Mouse (Mus musculus): ENCODE results near the gene Lgsn. TPM values are rescaled to one million over a fixed set of nuclear protein-coding genes. Genes with fewer than 3 reads are reported as not detected.

The Lgsn gene
- not detected in 2 replicates for polyA plus RNA-seq (2015; fragmentation: Nextera tagmentation; extraction: Ambion mirVana)

DNA sequence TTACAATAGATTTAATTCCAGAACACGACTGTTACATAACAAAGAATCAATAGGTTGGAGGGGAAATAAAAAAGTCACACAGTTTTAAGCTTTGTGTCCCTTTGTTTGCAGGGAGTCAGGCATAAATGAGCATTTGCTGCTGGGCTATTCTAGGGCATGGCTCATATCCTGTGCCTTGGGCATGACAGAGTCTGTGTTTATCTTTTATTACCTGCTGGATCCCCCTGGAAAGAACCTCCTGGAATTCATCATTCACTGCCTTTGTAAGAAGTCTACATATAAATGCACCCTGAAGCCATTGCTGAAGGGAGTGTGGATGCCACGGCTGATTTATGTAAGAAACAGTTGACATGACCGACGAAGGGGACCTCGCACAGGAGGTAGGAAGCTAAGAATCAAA lies at the start of gene Lgsn:
TSS of gene Lgsn (plus strand) at position 301 of the 400 bp plus-strand sequence.
- Histone ChIP-seq H3K4me3 (no peak within 1 kb of the TSS), H3K27ac (no peak within 1 kb of the TSS), H3K9me3 (no peaks in the 10 kb centered on the region), H3K4me2 (no peak within 1 kb of the TSS), H3K36me3 (no peaks in the 10 kb centered on the region), H3K9ac (no peak within 1 kb of the TSS), H3K4me1 (no peaks in the 10 kb centered on the region), H3K27me3 (no peaks in the 10 kb centered on the region)
- no peak for ATAC-seq (ENCODE audit: insufficient number of reproducible peaks, low FRiP score, low TSS enrichment, low read depth)
- 48% methylated on average over 5 of the region's 5 CpGs for WGBS

DNA sequence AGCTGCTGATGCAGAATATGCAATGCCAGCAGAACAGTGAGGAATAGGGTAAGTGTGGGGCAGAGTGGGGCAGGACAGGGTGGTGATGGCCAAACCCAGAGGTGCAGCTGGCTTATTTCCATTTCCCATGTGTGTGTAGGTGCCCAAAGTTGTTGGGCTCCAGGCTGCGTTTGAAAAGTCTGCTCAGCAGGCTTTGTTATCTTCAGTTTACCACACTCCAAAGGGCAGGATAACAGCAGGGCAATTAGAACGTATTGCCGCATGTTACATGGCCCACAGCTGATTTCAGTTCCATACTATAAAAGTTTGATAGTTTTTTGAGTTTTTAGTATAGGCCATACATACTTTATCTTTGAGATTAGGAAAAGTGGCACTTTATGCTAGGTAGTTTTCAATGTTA lies 37.8 kb upstream of the Lgsn start:
- 62% methylated on average over 3 of the region's 3 CpGs for WGBS
- no peaks in the 10 kb centered on the region for H3K27me3 ChIP-seq
- H3K9ac ChIP-seq: no peak overlapping the region
- no peak for ATAC-seq (ENCODE audit: insufficient number of reproducible peaks, low FRiP score, low TSS enrichment, low read depth)
- no peak overlapping the region for H3K27ac ChIP-seq
- no peak overlapping the region for H3K4me2 ChIP-seq
- no peaks in the 10 kb centered on the region for H3K36me3 ChIP-seq
- H3K9me3 ChIP-seq: no peaks in the 10 kb centered on the region
- 0 out of 2 replicates have a peak, but pooled peaks cover 3% of the 10 kb centered on the region for H3K4me1 ChIP-seq
- H3K4me3 ChIP-seq: no peak overlapping the region

DNA sequence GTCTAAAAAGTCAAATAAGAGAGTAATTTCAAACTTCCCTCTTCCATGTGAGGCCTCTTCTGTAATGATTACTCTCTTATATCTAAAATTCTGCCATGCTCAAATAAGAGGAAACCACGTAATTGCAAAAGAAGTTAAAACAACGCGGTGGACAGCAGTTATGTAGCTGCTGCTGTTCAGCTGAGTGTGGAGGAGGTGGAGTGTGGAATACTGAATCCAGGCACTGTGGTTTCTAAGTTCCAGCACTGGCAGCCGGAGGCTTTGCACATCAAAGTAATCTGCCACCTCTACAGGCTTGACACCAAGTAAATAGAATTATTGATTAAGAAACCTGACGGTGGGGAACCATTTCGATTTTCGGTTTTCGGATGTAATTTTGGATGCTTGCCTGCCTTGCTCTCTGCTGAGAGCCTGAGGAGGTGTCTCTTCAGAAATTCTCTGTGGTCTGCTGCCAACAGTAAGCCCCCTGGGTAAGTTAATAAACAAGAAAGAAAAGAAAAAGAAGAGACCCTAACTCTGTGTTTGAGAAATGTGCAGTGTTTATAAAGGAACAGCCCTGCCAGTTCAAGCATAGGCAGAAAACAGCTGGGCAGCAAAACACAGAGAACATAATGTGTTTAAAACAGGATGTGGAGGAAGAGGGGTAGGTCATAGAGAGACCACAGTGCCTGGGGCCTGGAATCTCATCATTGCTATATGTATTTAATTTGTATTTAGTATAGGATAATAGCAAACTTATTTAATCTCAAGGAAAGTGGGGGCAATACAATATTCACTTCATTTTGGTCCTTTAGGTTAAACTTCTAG lies 33.7 kb upstream of the Lgsn start:
- Histone ChIP-seq H3K27ac (no peak overlapping the region), H3K36me3 (no peaks in the 10 kb centered on the region), H3K4me1 (0 out of 2 replicates have a peak, but pooled peaks cover 3% of the 10 kb centered on the region), H3K4me3 (no peak overlapping the region), H3K9ac (no peak overlapping the region), H3K4me2 (no peak overlapping the region), H3K27me3 (no peaks in the 10 kb centered on the region), H3K9me3 (no peaks in the 10 kb centered on the region)
- no peak for ATAC-seq (ENCODE audit: insufficient number of reproducible peaks, low FRiP score, low TSS enrichment, low read depth)
- 26% methylated on average over 8 of the region's 8 CpGs for WGBS

DNA sequence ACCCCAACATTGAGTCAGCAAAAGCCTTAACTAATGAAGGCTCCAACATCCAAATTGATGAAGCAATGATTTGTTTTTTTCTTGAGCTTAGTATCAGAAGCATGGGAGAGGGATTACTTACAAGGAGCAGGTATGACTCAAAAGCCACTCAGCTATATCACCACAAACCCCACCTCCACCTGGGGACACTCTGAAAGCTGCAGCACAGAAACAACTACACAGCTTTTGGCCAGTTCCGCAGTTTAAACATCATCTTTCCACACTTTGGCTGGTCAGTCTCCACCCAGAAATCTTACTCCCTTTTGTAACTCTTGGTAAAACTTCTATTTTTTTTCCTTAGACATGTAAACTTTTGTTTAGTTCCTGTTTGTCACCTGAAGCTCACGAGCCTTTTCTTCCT lies 32.6 kb upstream of the Lgsn start:
- 65% methylated on average over 2 of the region's 2 CpGs for WGBS

DNA sequence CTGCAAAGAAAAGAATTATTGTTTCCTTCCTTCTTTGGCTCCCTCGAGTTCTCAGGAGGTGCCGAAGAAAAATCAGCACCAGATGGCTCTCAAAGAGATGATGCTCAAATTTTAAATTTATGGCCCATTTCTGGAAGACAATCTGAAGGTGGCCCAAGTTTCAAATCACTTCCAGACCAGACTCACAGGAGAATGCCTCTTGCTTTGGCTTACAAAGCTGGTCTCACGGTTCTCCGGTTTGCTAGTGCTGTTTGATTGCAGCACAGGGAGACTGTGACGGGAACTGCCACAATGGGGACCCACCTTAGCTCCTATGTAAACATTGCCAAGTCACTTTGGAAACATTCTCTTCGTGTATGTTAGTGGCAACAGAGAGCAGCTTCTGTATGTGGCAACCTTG lies 26.5 kb upstream of the Lgsn start:
- H3K4me1 ChIP-seq: peaks cover 14% of the 10 kb centered on the region; the same call in 1 of the 2 replicates
- no peaks in the 10 kb centered on the region for H3K9me3 ChIP-seq
- H3K9ac ChIP-seq: no peak overlapping the region
- no peaks in the 10 kb centered on the region for H3K36me3 ChIP-seq
- no peaks in the 10 kb centered on the region for H3K27me3 ChIP-seq
- no peak overlapping the region for H3K4me3 ChIP-seq
- H3K27ac ChIP-seq: no peak overlapping the region
- no peak for ATAC-seq (ENCODE audit: insufficient number of reproducible peaks, low FRiP score, low TSS enrichment, low read depth)
- 21% methylated on average over 6 of the region's 6 CpGs for WGBS
- no peak overlapping the region for H3K4me2 ChIP-seq

More for the DNA sequence above, 32.6 kb upstream of the Lgsn start:
- Histone ChIP-seq H3K4me1 (0 out of 2 replicates have a peak, but pooled peaks cover 3% of the 10 kb centered on the region), H3K9me3 (no peaks in the 10 kb centered on the region), H3K9ac (no peak overlapping the region), H3K4me2 (no peak overlapping the region), H3K27ac (no peak overlapping the region), H3K27me3 (no peaks in the 10 kb centered on the region), H3K4me3 (no peak overlapping the region), H3K36me3 (no peaks in the 10 kb centered on the region)
- ATAC-seq (ENCODE audit: insufficient number of reproducible peaks, low FRiP score, low TSS enrichment, low read depth): no peak

DNA sequence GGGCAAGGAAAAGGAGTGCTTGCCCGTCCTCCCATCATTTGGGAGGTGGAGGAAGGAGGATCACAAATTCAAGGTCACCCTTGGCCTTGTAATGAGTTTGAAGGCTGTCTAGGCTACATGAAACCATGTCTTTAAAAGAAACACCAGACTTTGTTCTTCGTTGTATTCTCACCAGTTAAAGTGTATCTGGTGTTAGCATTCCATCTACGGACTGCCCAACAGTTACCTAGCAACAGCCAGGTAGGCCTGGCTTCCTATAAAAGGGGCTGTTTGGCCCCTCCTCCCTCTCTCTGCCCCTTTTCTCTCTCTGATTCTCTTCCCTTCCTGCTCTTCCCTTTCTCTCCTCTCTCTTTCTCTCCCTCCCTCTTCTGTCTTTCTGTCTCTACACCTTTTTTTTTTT lies 25.7 kb upstream of the Lgsn start:
- Histone ChIP-seq H3K9me3 (no peaks in the 10 kb centered on the region), H3K9ac (no peak overlapping the region), H3K4me3 (no peak overlapping the region), H3K4me2 (no peak overlapping the region), H3K4me1 (peaks cover 14% of the 10 kb centered on the region; the same call in 1 of the 2 replicates), H3K27me3 (no peaks in the 10 kb centered on the region), H3K36me3 (no peaks in the 10 kb centered on the region), H3K27ac (no peak overlapping the region)
- no peak for ATAC-seq (ENCODE audit: insufficient number of reproducible peaks, low FRiP score, low TSS enrichment, low read depth)
- 50% methylated on average over 3 of the region's 3 CpGs for WGBS

DNA sequence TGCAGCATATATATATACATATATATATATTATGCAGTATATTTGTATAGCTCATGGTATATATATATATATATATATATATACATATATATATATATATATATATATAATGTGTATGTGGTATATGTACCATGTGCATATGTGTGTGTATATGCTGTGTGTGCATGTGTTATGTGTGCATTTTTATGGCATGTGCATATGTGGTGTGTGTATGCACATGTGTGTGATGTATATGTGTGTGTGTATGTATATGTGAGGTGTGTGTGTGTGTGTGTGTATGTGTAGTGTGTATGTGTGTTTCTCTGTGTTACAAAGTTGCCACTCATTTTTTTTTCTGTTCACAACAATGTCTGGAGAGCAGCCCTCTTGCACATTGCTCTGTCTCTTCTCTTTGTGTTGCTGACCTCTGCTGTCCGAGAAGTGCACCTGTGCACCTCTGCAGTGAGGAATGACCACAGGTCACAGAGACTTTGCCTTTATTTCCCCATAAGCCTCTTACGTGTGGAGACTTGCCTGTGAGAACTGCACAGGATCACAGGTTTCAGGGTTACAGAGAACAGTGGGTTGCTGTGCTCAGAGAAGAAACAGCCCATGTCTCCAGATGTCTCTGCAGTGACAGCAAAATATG lies 23.3 kb upstream of the Lgsn start:
- ATAC-seq (ENCODE audit: insufficient number of reproducible peaks, low FRiP score, low TSS enrichment, low read depth): no peak
- H3K36me3 ChIP-seq: no peaks in the 10 kb centered on the region
- H3K4me3 ChIP-seq: no peak overlapping the region
- H3K4me2 ChIP-seq: no peak overlapping the region
- peaks cover 14% of the 10 kb centered on the region; the same call in 1 of the 2 replicates for H3K4me1 ChIP-seq
- no peak overlapping the region for H3K9ac ChIP-seq
- no peaks in the 10 kb centered on the region for H3K27me3 ChIP-seq
- H3K9me3 ChIP-seq: no peaks in the 10 kb centered on the region
- 47% methylated on average over 2 of the region's 2 CpGs for WGBS
- H3K27ac ChIP-seq: no peak overlapping the region

DNA sequence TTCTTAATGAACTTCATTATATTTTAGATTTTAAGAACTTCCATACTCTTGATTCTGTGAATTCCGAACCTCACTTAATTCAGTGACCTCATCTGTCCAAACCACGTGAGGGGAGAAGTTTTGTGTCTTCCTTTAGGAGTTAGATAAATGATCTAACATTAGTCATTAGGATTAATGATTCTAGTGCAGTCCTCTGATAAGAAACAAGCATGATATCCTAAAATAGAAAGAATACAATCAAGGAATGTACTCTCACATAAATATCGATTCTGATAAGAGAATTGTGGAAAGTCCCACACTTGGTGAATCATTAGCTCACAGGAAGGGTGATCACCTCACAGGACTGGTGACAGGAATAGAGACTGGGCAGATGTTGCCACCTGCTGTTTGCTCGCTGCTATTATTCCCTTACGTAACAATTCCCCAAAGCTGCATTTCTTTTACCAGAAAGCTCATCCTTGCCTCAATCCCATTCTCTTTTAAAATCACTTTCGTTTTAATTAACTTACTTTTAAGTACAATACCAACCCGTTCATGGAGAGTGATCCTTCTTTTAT lies 22.3 kb upstream of the Lgsn start:
- Histone ChIP-seq H3K4me2 (no peak overlapping the region), H3K4me3 (no peak overlapping the region), H3K27ac (no peak overlapping the region), H3K9me3 (no peaks in the 10 kb centered on the region), H3K4me1 (peaks cover 14% of the 10 kb centered on the region; the same call in 1 of the 2 replicates), H3K27me3 (no peaks in the 10 kb centered on the region), H3K36me3 (no peaks in the 10 kb centered on the region), H3K9ac (no peak overlapping the region)
- ATAC-seq (ENCODE audit: insufficient number of reproducible peaks, low FRiP score, low TSS enrichment, low read depth): no peak
- WGBS: 19% methylated on average over 7 of the region's 7 CpGs

DNA sequence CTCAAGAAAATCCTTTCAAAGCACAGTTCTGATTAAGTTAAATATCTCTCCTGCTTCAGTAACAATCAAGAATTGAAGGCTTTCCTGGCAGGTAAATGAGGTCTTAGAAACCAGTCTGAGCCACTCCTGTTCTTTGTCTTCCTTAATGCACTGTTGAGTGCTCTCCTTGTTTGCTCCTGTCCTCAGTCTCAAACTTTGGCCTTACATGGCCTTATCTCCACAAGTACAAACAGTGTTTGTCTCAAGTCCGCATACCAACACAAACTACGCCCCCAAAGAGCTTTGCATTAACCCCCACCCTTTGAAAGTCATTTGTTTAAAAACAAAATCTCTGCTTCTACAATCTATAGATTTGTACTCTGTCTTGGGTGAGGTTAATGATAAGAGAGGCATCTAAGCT lies 20.0 kb upstream of the Lgsn start:
- H3K27me3 ChIP-seq: no peaks in the 10 kb centered on the region
- no peak overlapping the region for H3K4me2 ChIP-seq
- no peak for ATAC-seq (ENCODE audit: insufficient number of reproducible peaks, low FRiP score, low TSS enrichment, low read depth)
- no peak overlapping the region for H3K4me3 ChIP-seq
- no peak overlapping the region for H3K9ac ChIP-seq
- H3K36me3 ChIP-seq: no peaks in the 10 kb centered on the region
- H3K4me1 ChIP-seq: no peaks in the 10 kb centered on the region
- H3K9me3 ChIP-seq: no peaks in the 10 kb centered on the region
- 86% methylated on average over 2 of the region's 2 CpGs for WGBS
- no peak overlapping the region for H3K27ac ChIP-seq

DNA sequence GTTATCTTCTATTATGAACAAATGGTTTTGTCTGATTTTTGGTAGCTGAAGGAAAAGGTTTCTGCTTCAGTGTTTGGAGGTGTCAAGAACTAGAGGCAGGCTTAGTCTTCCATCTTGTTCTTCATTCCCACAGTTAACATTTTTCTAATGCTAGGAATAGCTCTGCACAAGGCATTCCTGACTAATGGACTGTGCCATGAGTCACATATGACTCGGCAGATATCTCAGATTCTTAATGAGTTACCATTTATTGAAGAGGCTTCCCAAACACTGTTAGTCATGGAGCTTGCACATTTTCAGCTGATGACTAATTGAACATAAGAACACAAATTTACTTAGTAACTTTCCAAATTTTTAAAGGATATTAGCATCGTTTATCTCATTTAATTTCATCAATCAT lies 19.3 kb upstream of the Lgsn start:
- Histone ChIP-seq H3K4me3 (no peak overlapping the region), H3K27me3 (no peaks in the 10 kb centered on the region), H3K4me2 (no peak overlapping the region), H3K36me3 (no peaks in the 10 kb centered on the region), H3K9ac (no peak overlapping the region), H3K4me1 (no peaks in the 10 kb centered on the region), H3K27ac (no peak overlapping the region), H3K9me3 (no peaks in the 10 kb centered on the region)
- ATAC-seq (ENCODE audit: insufficient number of reproducible peaks, low FRiP score, low TSS enrichment, low read depth): no peak
- 70% methylated on average over 2 of the region's 2 CpGs for WGBS

DNA sequence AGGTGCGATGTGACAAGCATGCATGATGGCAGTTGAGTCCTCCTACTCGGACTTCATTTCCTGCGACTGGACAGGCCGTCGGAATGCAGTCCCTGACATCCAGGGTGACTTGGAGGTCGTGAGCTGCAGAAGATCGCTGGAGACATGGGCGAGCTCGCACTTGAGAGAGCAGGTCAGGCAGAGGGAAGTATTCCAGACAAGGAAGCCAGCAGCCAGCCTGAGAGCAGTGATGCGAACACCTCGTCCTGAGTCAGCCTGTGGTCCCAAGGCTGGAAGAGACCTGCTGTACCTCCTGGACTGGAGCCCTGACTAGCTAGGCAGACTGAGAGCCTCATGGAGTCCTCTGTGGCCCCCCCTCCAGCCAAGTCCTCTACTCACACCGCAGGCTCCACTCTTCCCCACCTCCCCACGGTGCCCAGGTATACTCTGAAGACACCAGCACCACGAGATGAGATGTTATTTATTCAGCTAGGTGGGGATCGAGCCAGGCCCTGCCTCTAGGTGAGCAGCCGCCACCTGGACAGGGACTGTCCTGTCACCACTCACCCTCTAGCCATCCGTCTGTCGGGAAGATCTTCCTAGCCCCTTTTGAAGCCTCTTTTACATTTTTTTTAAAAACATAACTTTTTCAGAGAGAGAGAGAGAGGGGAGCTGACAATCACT lies 11.5 kb upstream of the Lgsn start:
- H3K4me3 ChIP-seq: no peak overlapping the region
- no peak overlapping the region for H3K4me2 ChIP-seq
- no peaks in the 10 kb centered on the region for H3K9me3 ChIP-seq
- ATAC-seq (ENCODE audit: insufficient number of reproducible peaks, low FRiP score, low TSS enrichment, low read depth): no peak
- H3K9ac ChIP-seq: no peak overlapping the region
- H3K27ac ChIP-seq: no peak overlapping the region
- no peaks in the 10 kb centered on the region for H3K4me1 ChIP-seq
- WGBS: 55% methylated on average over 18 of the region's 18 CpGs
- H3K27me3 ChIP-seq: no peaks in the 10 kb centered on the region
- no peaks in the 10 kb centered on the region for H3K36me3 ChIP-seq

Measured in limb, embryonic 15.5 days (tissue).